Mouse (Mus musculus) C2C12 (cell line): ENCODE results near the gene Tsnax.

ENCODE experiments used
- CEBPB ChIP-seq: IDR thresholded peaks from one replicate; pipeline ENCODE4 v1.6.1; 2011; ENCODE audit warnings: low read depth, mild to moderate bottlenecking, control low read depth, moderate library complexity
- CTCF ChIP-seq: IDR thresholded peaks from one replicate; pipeline ENCODE4 v1.5.1; 2011; ENCODE audit not compliant: control insufficient read depth, insufficient read depth, insufficient read length
- MAX ChIP-seq: IDR thresholded peaks from one replicate; pipeline ENCODE4 v1.6.1; 2011; ENCODE audit warnings: mild to moderate bottlenecking, control low read depth
- MYOD1 ChIP-seq: IDR thresholded peaks from one replicate; pipeline ENCODE4 v1.6.1; 2011; ENCODE audit warnings: low read depth; ENCODE audit not compliant: control insufficient read depth, insufficient read length
- MYOG ChIP-seq: IDR thresholded peaks from one replicate; pipeline ENCODE4 v1.6.1; 2011; ENCODE audit not compliant: control insufficient read depth, insufficient read length; ENCODE audit errors: extremely low read depth
- USF1 ChIP-seq: IDR thresholded peaks from one replicate; pipeline ENCODE4 v1.6.1; 2011; ENCODE audit warnings: low read depth, mild to moderate bottlenecking, control low read depth, moderate library complexity

DNA sequence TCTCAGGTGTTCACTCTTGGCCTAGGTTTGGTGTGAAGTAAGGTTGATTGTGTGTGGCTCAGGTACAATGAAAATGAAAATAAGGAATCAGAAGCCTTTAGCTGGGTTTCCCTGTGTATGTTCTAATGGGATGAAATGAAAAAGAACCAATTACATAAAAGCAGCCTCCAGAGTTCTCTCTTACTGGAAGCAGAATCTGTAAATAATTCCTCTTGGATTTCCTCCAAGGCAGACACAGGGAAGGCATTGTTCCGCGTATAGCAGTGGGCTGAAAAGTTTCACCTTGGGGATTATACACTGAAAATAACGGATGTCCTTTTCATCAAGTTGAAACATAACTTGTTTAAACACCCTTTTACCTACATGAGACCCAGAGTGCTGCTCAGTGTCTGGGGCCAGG is 14.4 kb downstream of the Tsnax start:
- TF ChIP-seq CTCF (no peak), MAX (no peak), MYOD1 (no peak), USF1 (no peak), MYOG (no peak), CEBPB (no peak)
